Mouse (Mus musculus) frontal cortex, postnatal 36 days (tissue): ENCODE results near the gene Gdf15.

Experiments used
- DNase-seq, 2 experiments: peaks; one replicate each; pipeline ENCODE4 v3.0.0; 2022; ENCODE audit warnings: low spot score in 2 of 2

Gdf15 gene

DNA sequence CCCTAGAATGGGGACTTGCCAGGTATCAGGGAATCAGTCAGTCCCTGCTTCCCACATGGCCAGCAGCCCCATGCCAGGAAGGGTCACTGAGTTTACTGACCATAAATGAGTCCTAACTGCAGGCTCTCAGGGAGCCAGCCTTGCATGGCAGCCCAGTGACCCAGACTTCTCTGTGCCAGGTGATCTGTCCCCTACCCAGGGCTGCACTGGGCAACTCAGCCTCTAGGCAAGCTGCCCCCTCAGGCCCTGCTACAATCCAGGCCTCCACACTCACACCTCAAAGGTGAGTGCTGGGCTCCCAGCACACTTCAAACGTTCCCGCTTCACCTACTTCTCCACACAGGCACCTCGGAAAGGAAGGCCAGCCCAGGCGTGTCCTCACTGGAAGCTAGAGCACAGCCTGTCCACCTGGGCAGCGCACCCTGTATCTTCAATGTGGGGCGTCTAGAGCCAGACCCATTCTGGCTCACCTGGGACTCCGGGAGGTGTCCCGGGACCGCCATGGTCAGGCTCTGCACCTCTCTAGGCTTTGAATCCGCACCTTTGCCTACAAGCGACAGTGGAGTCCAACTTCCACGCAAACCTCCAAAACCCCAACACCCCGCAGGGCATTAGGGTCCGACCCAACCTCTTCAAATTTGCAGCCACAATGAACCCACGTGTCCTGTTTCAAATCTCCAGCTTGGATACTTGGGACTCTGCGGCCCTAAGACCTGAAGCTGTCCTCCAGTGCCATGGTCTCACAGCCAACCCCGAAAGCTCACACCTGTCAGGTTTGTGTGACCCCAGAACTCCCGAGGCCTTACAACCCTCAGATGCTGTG lies 25.3 kb downstream of the Gdf15 start:
- DNase-seq, result no peak

DNA sequence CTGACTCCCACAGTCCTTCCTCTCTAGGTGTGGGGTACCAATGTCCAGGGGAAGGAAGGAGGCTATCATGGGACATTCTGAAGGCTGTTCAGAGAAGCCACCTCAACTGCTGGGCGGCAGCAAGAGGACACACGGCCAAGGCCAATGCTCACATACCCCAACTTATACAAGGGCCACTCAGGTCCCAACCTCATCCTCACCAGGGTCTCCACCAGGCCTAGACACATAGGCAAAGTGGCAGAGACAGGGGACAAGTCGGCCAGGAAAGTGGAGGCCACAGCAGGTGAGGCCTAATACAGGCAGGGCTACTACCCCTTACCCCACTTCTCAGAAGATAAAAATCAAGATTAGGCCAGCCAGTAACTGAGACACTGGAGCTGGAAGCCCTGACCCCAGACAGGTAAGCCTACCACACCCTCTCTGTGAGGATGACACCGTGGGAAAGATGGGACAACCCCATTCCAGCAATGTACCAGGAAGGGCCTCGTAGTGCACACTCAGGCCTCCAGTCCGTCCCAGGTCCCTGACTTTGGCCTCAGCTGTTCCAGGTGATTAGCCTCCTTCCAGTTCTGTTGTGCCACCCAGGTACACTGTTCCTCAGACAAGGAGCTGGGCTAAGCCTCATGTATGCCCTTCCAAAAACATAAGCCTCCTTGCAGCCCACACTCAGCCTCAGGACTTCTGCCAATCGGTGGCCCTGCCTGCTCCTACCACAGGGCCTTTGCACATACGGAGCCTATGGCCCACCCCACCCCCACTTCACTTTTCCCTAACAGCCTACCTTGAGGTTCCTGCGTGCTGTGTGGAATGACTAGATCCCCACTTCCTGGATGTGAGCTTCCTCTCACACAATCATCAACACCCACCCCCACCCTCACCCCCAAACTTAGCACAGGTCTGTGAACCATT lies 26.1 kb downstream of the Gdf15 start:
- no peak for DNase-seq

GRCm38 (mm10) chr8:70604558-70604957 lies 27.7 kb downstream of the Gdf15 start:
- DNase-seq, result no peak

DNA sequence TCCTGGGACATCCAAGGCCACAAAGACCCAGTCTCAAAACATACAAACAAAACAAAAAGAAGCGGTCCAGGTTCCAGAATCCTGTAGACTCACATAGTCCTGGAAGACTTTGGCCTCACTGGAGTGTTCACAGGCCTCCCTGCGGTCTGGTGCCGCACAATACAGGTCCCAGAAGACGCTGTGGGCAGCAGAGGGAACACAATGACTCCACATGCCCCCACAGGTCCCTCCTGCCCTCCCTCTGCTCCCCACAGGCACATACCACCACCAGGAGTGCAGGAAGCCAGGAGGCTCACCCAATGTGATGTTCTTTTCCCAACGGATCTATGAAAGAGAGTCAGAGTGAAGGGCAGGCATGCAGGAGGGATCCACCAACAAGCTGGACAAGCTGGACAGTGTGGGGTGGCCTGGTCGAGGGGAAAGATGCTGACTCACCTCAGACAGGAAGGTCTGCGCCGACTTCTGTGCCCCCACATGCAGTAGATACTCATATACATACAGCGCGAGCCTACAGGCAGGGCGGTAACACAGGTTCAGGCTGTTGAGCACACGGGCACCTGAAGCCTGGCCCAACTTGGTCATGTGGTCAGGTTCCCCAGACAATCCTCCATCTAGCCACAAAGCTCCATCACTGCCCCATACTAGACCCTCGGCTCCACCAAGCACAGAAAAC lies 30.0 kb downstream of the Gdf15 start:
- DNase-seq, result no peak

- peak; percentile 78 to 84 for DNase-seq
Measured at GRCm38 (mm10) chr8:70601271-70601649, 31.0 kb downstream of the Gdf15 start.

GRCm38 (mm10) chr8:70600473-70601270 lies 31.6 kb downstream of the Gdf15 start:
- no peak for DNase-seq

DNA sequence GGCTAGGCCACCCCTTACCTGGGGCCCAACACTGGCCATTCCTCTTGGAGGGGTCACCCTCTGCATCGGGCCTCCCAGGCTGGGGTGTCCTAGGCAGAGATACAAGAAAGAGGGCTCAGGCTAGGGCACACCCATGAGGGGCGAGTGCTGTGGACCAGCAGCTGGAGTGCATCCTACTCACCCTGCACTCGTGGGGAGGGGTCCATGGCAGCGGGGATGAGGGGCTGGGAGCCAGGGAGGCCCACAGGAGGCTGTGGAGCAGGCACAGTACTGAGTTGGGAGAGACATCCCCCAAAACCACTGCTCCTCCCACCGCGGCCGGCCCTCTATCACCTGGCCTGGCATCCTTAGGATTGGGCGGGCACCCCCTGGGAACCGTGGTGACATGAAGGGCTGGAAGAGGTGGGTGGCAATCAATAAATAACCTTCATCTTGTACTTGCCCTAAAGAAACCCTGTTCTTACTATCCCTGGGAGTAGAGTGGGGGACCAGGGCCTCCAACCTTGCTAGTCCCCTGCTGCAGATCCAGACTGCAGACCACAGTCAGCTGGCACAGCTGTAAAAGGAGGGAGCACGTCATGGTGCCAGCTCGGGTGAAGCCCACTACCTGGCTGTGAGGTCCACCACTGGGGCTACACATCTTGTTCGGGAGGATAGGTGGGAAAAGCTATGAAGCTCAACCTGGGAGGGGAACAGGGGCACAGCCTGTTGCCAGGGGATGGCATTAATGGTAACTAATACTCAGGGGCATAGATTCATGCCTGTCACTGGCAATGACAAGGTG lies 32.6 kb downstream of the Gdf15 start:
- DNase-seq, result no peak

DNA sequence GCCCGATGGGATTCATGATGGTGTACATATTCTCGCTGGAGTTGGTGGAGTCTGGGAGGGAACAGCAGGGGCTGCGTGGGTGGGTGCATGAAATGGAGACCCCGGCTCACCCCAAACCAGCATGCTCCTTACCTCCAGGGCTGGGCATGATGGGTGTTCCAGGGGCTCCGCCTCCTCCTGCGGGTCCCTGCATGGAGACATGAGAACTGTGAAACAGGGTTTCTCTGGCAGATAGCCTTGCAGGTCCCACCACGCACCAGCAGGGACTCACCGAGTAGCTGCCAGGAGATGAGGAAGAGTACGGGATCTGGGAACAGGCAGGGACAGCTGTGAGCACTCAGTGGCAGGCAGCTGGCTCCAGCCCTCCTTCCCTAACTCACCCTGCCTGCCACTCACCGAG lies 33.5 kb downstream of the Gdf15 start:
- DNase-seq, result no peak

- peak; percentile 80 to 86 for DNase-seq
Measured at GRCm38 (mm10) chr8:70598283-70598682, 34.0 kb downstream of the Gdf15 start.

- DNase-seq, result no peak
Measured at GRCm38 (mm10) chr8:70597417-70598272, 34.6 kb downstream of the Gdf15 start.

GRCm38 (mm10) chr8:70596775-70597416 lies 35.4 kb downstream of the Gdf15 start:
- DNase-seq, result no peak

GRCm38 (mm10) chr8:70596216-70596615 lies 36.0 kb downstream of the Gdf15 start:
- no peak for DNase-seq

- DNase-seq, result no peak
Measured at GRCm38 (mm10) chr8:70595811-70596210, 36.4 kb downstream of the Gdf15 start.

GRCm38 (mm10) chr8:70594621-70595564 lies 37.4 kb downstream of the Gdf15 start:
- no peak for DNase-seq

GRCm38 (mm10) chr8:70593961-70594609 lies 38.2 kb downstream of the Gdf15 start, which contains the start of gene Isyna1:
Gene Isyna1, plus strand, starts transcription at chr8:70594373.
- DNase-seq, result peak; percentile 61 to 72

GRCm38 (mm10) chr8:70593173-70593572 lies 39.1 kb downstream of the Gdf15 start:
- DNase-seq, result no peak

DNA sequence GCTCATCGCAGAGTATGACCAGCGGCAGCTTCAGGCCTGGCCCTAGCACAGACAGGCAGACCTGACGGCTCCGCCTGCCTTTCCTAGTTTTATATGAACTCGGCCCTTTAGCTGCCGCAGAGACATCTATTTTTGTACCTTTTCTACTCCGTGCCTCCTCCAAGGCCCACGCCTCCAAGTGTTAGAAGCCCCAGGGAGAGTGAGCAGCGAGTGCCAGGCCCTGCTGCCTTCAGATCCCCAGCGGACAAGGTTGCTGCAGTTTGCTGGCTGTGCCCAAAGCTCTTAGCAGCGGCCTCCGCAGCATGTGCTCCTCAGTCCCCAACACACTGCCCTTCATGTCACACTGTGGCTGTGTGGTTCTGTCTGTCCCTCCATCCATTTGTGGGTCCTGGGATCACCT lies 40.7 kb downstream of the Gdf15 start:
- no peak for DNase-seq
